Mouse (Mus musculus) splenic B cell, adult 2 months (primary cell): Measurements from ENCODE around the gene Dcakd.
A peak's percentile ranks its signal among the peaks of the same experiment; 100 is the strongest.

Experiments used
- DNase-seq: peaks from one replicate; pipeline ENCODE4 v3.0.0-alpha.2; 2011; ENCODE audit warnings: low read depth, low spot score
- H3K27me3 ChIP-seq: 2 replicates; pipeline ENCODE4 v1.6.1; 2012; ENCODE audit warnings: mild to moderate bottlenecking, low read length, moderate library complexity, mixed read lengths; ENCODE audit not compliant: control insufficient read depth, poor library complexity, insufficient read depth, severe bottlenecking
- H3K36me3 ChIP-seq: 2 replicates; pipeline ENCODE4 v1.6.1; 2012; ENCODE audit warnings: mild to moderate bottlenecking, low read length, moderate library complexity, mixed read lengths; ENCODE audit not compliant: control insufficient read depth, poor library complexity, insufficient read depth, severe bottlenecking

Gene Dcakd

GRCm38 (mm10) chr11:103056636-103057035 lies 28.5 kb upstream of the Dcakd start:
- H3K27me3 ChIP-seq, result no peaks in the 10 kb centered on the region
- DNase-seq, result no peak
- peaks cover 25% of the 10 kb centered on the region for H3K36me3 ChIP-seq

- Histone ChIP-seq H3K27me3 (no peaks in the 10 kb centered on the region), H3K36me3 (peaks cover 21% of the 10 kb centered on the region)
- peak; percentile 85 for DNase-seq
These were observed 26.7 kb upstream of the Dcakd start for GRCm38 (mm10) chr11:103054798-103055197.

- no peak for DNase-seq
- Histone ChIP-seq H3K36me3 (peaks cover 19% of the 10 kb centered on the region), H3K27me3 (no peaks in the 10 kb centered on the region)
These were observed 25.3 kb upstream of the Dcakd start for GRCm38 (mm10) chr11:103053191-103054076.

DNA sequence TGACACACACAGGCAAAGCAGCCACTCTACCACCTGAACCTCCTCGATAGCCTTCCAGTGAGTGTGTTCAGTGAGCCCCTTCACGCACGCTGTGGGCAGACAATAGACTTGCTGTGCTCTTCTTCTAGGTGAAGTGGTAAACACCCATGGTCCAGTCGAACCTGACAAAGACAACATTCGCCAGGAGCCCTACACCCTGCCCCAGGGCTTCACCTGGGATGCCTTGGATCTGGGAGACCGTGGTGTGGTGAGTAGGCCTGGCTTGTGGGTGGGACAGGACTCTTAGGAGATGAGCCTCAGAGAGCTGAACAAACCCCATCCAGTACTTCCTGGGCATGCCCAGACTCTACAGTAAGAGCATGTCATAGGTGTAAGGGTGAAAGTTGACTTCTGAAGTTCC lies 23.9 kb upstream of the Dcakd start:
- DNase-seq, result no peak
- Histone ChIP-seq H3K27me3 (no peaks in the 10 kb centered on the region), H3K36me3 (peaks cover 13% of the 10 kb centered on the region)

- H3K27me3 ChIP-seq, result no peaks in the 10 kb centered on the region
- no peak for DNase-seq
- peaks cover 16% of the 10 kb centered on the region for H3K36me3 ChIP-seq
These were observed 23.1 kb upstream of the Dcakd start for GRCm38 (mm10) chr11:103051249-103051691.

GRCm38 (mm10) chr11:103050153-103050552 lies 22.0 kb upstream of the Dcakd start:
- no peak for DNase-seq
- no peaks in the 10 kb centered on the region for H3K27me3 ChIP-seq
- H3K36me3 ChIP-seq, result peaks cover 15% of the 10 kb centered on the region

DNA sequence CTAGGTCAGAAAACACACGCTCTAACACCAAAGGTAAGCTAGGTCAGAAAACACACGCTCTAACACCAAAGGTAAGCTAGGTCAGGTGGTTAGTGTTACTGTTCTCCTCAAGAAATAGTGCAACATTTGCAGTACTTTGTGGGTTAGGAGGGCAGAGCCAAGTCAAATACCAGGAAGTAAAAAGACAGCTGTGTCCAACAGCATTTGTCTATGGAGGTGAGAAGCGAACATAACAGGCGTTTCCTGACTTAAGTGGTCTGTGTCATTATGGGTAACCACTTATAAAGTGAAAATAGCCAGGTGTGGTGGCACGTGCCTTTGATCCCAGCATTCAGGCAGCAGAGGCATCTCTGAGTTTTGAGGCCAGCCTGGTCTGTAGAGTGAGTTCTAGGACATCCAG lies 21.5 kb upstream of the Dcakd start:
- DNase-seq, result no peak
- peaks cover 18% of the 10 kb centered on the region for H3K36me3 ChIP-seq

GRCm38 (mm10) chr11:103046286-103046685 lies 18.2 kb upstream of the Dcakd start:
- DNase-seq, result no peak
- H3K27me3 ChIP-seq, result no peaks in the 10 kb centered on the region
- H3K36me3 ChIP-seq, result peaks cover 14% of the 10 kb centered on the region

More for the DNA sequence above, 21.5 kb upstream of the Dcakd start:
- no peaks in the 10 kb centered on the region for H3K27me3 ChIP-seq

GRCm38 (mm10) chr11:103043982-103044381 lies 15.8 kb upstream of the Dcakd start:
- peaks cover 14% of the 10 kb centered on the region for H3K36me3 ChIP-seq
- DNase-seq, result no peak
- H3K27me3 ChIP-seq, result no peaks in the 10 kb centered on the region

GRCm38 (mm10) chr11:103042828-103043227 lies 14.7 kb upstream of the Dcakd start:
- Histone ChIP-seq H3K36me3 (peaks cover 14% of the 10 kb centered on the region), H3K27me3 (no peaks in the 10 kb centered on the region)
- DNase-seq, result no peak

DNA sequence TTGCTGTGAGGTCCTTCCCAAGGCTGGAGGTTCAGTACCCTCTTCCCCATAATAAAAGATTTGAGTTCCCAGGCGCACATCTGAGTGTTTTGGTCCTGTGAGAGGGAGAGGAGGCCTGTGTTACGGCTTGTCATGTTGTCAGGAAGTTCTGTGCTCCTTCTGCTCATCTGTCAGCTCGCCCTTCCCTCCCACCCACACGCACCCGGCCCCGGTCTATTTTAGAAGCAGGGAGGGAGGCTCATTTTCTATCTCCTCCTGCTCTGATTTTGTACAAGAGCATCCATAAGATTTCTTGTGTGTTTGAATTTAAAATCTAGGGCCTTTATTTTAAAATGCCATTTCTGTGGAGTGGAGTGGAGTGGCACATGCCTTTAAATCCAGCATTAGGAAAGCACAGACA lies 9.9 kb upstream of the Dcakd start:
- no peaks in the 10 kb centered on the region; the same call in 1 of the 2 replicates for H3K36me3 ChIP-seq
- H3K27me3 ChIP-seq, result no peaks in the 10 kb centered on the region
- no peak for DNase-seq

DNA sequence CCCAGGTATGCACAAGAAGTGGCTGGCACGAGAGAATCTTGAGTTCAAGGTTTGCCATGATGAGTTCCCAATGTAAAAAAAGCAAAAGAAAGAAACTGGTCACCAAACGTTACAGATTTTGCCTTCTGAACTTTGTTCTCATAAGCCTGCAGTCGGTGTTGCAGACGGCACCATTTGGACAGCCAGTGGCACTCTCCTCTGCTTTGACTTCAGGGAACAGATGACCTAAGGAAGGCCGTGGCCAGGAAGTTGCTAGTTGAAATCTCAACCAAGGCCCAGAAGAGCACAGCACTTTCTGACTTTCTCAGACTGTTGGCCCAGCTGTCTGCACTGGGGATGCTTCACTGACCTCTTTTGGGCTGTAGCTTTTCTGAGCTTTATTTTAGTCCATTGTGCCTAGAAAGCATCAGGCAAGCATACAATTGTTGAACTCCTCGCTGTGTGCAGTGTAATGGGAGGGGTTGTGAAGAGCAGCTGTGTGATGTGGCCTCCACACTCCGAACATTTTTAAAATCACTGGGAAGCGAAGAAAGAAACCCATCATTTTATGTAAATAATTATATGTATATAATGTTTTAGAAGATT lies 8.8 kb upstream of the Dcakd start:
- H3K36me3 ChIP-seq, result no peaks in the 10 kb centered on the region
- H3K27me3 ChIP-seq, result no peaks in the 10 kb centered on the region
- no peak for DNase-seq

DNA sequence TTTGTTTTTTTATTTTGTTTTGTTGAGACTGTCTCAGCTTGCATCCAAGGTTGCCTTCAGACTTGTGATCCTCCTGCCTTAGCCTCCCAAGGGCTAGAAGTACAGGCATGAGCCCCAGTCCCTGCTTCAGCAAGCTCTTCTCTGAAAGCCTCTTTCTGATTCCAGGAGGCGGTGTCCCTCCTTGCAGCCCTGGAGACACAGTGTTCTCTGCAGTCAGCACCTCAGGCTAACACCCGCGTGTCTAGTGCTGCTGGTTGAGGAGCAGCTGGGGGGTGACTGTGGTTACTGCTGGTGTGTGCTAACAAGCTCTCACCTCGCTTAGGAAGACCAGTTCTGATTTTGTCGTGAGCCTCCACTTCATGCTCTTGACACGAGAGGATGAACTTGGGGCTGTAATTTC lies 6.9 kb upstream of the Dcakd start:
- no peaks in the 10 kb centered on the region for H3K27me3 ChIP-seq
- DNase-seq, result no peak
- peaks cover 2% of the 10 kb centered on the region for H3K36me3 ChIP-seq

- H3K36me3 ChIP-seq, result peaks cover 2% of the 10 kb centered on the region
- H3K27me3 ChIP-seq, result no peaks in the 10 kb centered on the region
- no peak for DNase-seq
These were observed 4.9 kb upstream of the Dcakd start for GRCm38 (mm10) chr11:103033030-103033429.

DNA sequence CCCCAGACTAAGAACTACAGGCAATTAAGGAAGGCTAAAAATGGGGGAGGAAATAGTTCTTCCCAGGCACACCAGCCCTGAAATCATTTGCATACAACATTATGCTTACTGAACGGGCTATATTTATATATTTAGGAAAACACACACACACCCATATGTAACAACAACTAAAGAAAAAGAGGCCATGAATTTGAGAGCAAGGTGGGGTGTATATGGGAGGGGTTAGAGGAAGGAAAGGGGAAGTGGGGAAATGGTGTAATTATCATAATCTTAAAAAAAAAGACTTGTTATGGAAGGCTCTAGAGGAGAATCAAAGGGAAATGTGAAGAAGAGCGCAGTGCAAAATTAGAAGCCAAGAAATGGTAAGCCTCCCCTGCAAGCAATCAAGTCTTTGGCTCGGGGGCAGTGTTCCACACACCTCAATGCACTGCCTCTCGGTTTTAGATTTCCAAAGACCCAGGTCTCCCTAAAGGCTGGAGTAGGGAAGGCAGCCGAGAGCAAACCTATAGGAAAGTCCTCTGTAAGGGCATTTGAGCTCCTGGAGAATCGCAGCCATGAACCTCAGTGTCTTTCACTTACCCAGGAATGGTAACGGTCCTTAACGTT lies 460 bp downstream of the Dcakd start:
- DNase-seq, result peak; percentile 15
- no peaks in the 10 kb centered on the region for H3K27me3 ChIP-seq
- peaks cover 3% of the 10 kb centered on the region for H3K36me3 ChIP-seq
